Mouse (Mus musculus) heart, adult 18-20 months (tissue): Measurements from ENCODE around the gene Mia3. TPM values are rescaled to one million over a fixed set of nuclear protein-coding genes. Genes with fewer than 3 reads are reported as not detected.
A peak's percentile ranks its signal among the peaks of the same experiment; 100 is the strongest.
"Not testable (repeated sequence)": the region's sequence is repeated elsewhere in the genome, so short reads cannot be mapped to it uniquely, and the experiment has no call there.

Source experiments
- DNase-seq, 2 experiments: peaks; one replicate each; pipeline ENCODE4 v3.0.0; 2021 to 2022; ENCODE audit warnings: mixed read lengths in 1 of 2
- long read RNA-seq, 2 experiments: library from polyadenylated mRNA; stranded (forward); transcript quantifications; one replicate each; pipeline ENCODE4 v2.0.0; 2021
- total RNA-seq, 2 experiments: library from RNA; stranded (reverse); gene quantifications; 2 replicates each; pipeline ENCODE4 v1.2.3; 2021

The Mia3 gene
- 100 to 1,000 TPM; 111 to 137 TPM for total RNA-seq
- long read RNA-seq, experiment 1, partial matches to known transcripts: 2 of 2 reads
- long read RNA-seq, experiment 1, other reads (novel, unspliced or antisense): 0 of 2 reads
- long read RNA-seq, experiment 2, partial matches to known transcripts: 0 of 1 reads
- long read RNA-seq, experiment 2, other reads (novel, unspliced or antisense): 1 of 1 reads

- peak; percentile 94 to 96 for DNase-seq
Observed at GRCm38 (mm10) chr1:183369427-183370014, at the start of gene Mia3. Mia3 (minus strand) TSS chr1:183369553.

GRCm38 (mm10) chr1:183417873-183418272 lies 48.5 kb upstream of the Mia3 start, which contains the start of gene Hhipl2:
Hhipl2 (plus strand) TSS chr1:183418215.
- no peak for DNase-seq

GRCm38 (mm10) chr1:183414081-183414727 lies 44.9 kb upstream of the Mia3 start:
- no peak for DNase-seq

- DNase-seq: no peak
Observed at GRCm38 (mm10) chr1:183403396-183403795, 34.0 kb upstream of the Mia3 start.

- DNase-seq: peak; percentile 93
Observed at GRCm38 (mm10) chr1:183388426-183389406, 19.4 kb upstream of the Mia3 start, which contains the start of gene Taf1a. Taf1a (plus strand) TSS chr1:183388981.

- DNase-seq: not testable (repeated sequence)
Observed at GRCm38 (mm10) chr1:183387421-183387820, 18.1 kb upstream of the Mia3 start.

GRCm38 (mm10) chr1:183382621-183383020 lies 13.3 kb upstream of the Mia3 start:
- no peak for DNase-seq

- no peak for DNase-seq
Observed at GRCm38 (mm10) chr1:183381816-183382215, 12.5 kb upstream of the Mia3 start.

GRCm38 (mm10) chr1:183379376-183379775 lies 10.0 kb upstream of the Mia3 start:
- DNase-seq: not testable (repeated sequence)

GRCm38 (mm10) chr1:183378321-183378941 lies 9.1 kb upstream of the Mia3 start:
- DNase-seq: peak; percentile 64 to 79

GRCm38 (mm10) chr1:183377045-183377444 lies 7.7 kb upstream of the Mia3 start:
- no peak for DNase-seq

- no peak for DNase-seq
Observed at GRCm38 (mm10) chr1:183374728-183375127, 5.4 kb upstream of the Mia3 start.

GRCm38 (mm10) chr1:183368601-183369400 lies 552 bp downstream of the Mia3 start:
- peak in 1 of 2 experiments; percentile 17 for DNase-seq

- DNase-seq: no peak
Observed at GRCm38 (mm10) chr1:183366361-183366760, 3.0 kb downstream of the Mia3 start.

GRCm38 (mm10) chr1:183363577-183363867 lies 5.8 kb downstream of the Mia3 start:
- DNase-seq: no peak

- no peak for DNase-seq
Observed at GRCm38 (mm10) chr1:183362729-183363576, 6.4 kb downstream of the Mia3 start.

GRCm38 (mm10) chr1:183362301-183362700 lies 7.1 kb downstream of the Mia3 start:
- DNase-seq: no peak

- DNase-seq: no peak
Observed at GRCm38 (mm10) chr1:183358901-183359300, 10.5 kb downstream of the Mia3 start.

- DNase-seq: peak; percentile 60 to 77
Observed at GRCm38 (mm10) chr1:183349840-183350239, 19.5 kb downstream of the Mia3 start.

- DNase-seq: no peak
Observed at GRCm38 (mm10) chr1:183345817-183346195, 23.5 kb downstream of the Mia3 start.
